In genomic region chrX:11663187-11663829, GRCm38 (mm10) we compare ENCODE assay signal across 7 mouse cellular contexts.
DNase-seq lines count a peak whose midpoint lies in the region; ATAC-seq and TF ChIP-seq lines count a peak whose summit lies in the region.

No protein-coding gene starts in this region.

- TF ChIP-seq CTCF in stomach, postnatal 0 days (IDR thresholded peaks at IDR 0.05; ENCODE audit: low read depth) = no peak

- peak; percentile 32 for DNase-seq in lung, postnatal 10 days
- no peak for DNase-seq in lung, postnatal 36 days
- peak; percentile 30 to 33 for DNase-seq in gastrocnemius, postnatal 36 days
- DNase-seq in kidney, postnatal 10 days = peak; percentile 53
- peak; percentile 15 for DNase-seq in stomach, postnatal 0 days (ENCODE audit: low spot score)
- no peak for DNase-seq in frontal cortex, postnatal 36 days (ENCODE audit: low spot score in 2 of 2)
- DNase-seq in spleen, postnatal 36 days (ENCODE audit: low spot score in 2 of 2) = no peak

- no peak for ATAC-seq in stomach, postnatal 0 days (ENCODE audit: low FRiP score, low TSS enrichment)

- no peak overlapping the region for H3K27ac ChIP-seq in stomach, postnatal 0 days (replicated peaks)

- H3K36me3 ChIP-seq in stomach, postnatal 0 days (ENCODE audit: control insufficient read depth, insufficient read depth, low read length) = no peaks in the 10 kb centered on the region

- H3K9me3 ChIP-seq in stomach, postnatal 0 days (ENCODE audit: control insufficient read depth, low read length) = no peaks in the 10 kb centered on the region

- TF ChIP-seq EP300 in stomach, postnatal 0 days (optimal IDR thresholded peaks at IDR 0.05) = no peak

- WGBS in stomach, postnatal 0 days = 71% methylated on average over 4 of the region's 6 CpGs

- no peak overlapping the region for H3K4me2 ChIP-seq in stomach, postnatal 0 days (replicated peaks; ENCODE audit: low read depth)

- no peak overlapping the region for H3K4me3 ChIP-seq in stomach, postnatal 0 days (ENCODE audit: low read depth, low read length)

- H3K27me3 ChIP-seq in stomach, postnatal 0 days (ENCODE audit: control insufficient read depth, insufficient read depth, low read length) = no peaks in the 10 kb centered on the region

- H3K9ac ChIP-seq in stomach, postnatal 0 days (ENCODE audit: low read length) = no peak overlapping the region

- intact Hi-C loops in gastrocnemius, postnatal 36 days (cut with DNase I) = no loop called here

- no peaks in the 10 kb centered on the region for H3K4me1 ChIP-seq in stomach, postnatal 0 days (replicated peaks; ENCODE audit: control insufficient read depth, insufficient read depth)

Comparison
In these comparisons a context has a peak if more than half of its experiments do, and no peak if none do; other contexts are left out.
1. DNase-seq: peak in lung, postnatal 10 days (single experiment), gastrocnemius, postnatal 36 days (2 of 2), kidney, postnatal 10 days (single experiment) and stomach, postnatal 0 days (single experiment); none in lung, postnatal 36 days (single experiment), frontal cortex, postnatal 36 days (0 of 2) and spleen, postnatal 36 days (0 of 2).